Mouse (Mus musculus): ENCODE results near the gene Ggact. TPM values are rescaled to one million over a fixed set of nuclear protein-coding genes. Genes with fewer than 3 reads are reported as not detected.

Gene Ggact
- total RNA-seq (2021), result 10 to 100 TPM; 20.0 to 23.4 TPM

- intact Hi-C loops (cut with DNase I), result loop anchor here (5.0 kb wide), 1 partner anchor 69 kb away; the partner anchor contains the start of gene Tmtc4
- no peak for DNase-seq
Observed at GRCm38 (mm10) chr14:122913657-122914056, at the start of gene Ggact. Ggact (minus strand) TSS chr14:122913757.

GRCm38 (mm10) chr14:122957941-122958340 is 44.4 kb upstream of the Ggact start:
- intact Hi-C loops (cut with DNase I), result no loop called here
- peak; percentile 44 to 58 for DNase-seq

GRCm38 (mm10) chr14:122953331-122953730 is 39.8 kb upstream of the Ggact start:
- DNase-seq, result peak; percentile 60 to 63
- intact Hi-C loops (cut with DNase I), result loop anchor here (1.0 to 5.0 kb wide), 3 partner anchors 287 to 399 kb away; no protein-coding TSS in a partner anchor

- intact Hi-C loops (cut with DNase I), result loop anchor here (2.0 to 5.0 kb wide), 2 partner anchors 365 to 400 kb away; no protein-coding TSS in a partner anchor
- no peak for DNase-seq
Observed at GRCm38 (mm10) chr14:122952556-122952955, 39.0 kb upstream of the Ggact start.

- intact Hi-C loops (cut with DNase I), result loop anchor here (2.0 to 5.0 kb wide), 2 partner anchors 365 to 401 kb away; no protein-coding TSS in a partner anchor
- no peak for DNase-seq
Observed at GRCm38 (mm10) chr14:122951676-122952445, 38.3 kb upstream of the Ggact start.

GRCm38 (mm10) chr14:122950915-122951314 is 37.4 kb upstream of the Ggact start:
- intact Hi-C loops (cut with DNase I), result loop anchor here (5.0 kb wide), 1 partner anchor 366 kb away; no protein-coding TSS in a partner anchor

GRCm38 (mm10) chr14:122943475-122943853 is 29.9 kb upstream of the Ggact start:
- intact Hi-C loops (cut with DNase I), result no loop called here
- DNase-seq, result no peak

More at GRCm38 (mm10) chr14:122950915-122951314, 37.4 kb upstream of the Ggact start:
- DNase-seq, result peak in 1 of 2 experiments; percentile 7

GRCm38 (mm10) chr14:122942757-122943474 is 29.4 kb upstream of the Ggact start:
- DNase-seq, result no peak
- intact Hi-C loops (cut with DNase I), result no loop called here

- intact Hi-C loops (cut with DNase I), result no loop called here
Observed at GRCm38 (mm10) chr14:122936460-122936859, 22.9 kb upstream of the Ggact start.

GRCm38 (mm10) chr14:122920011-122920410 is 6.5 kb upstream of the Ggact start:
- intact Hi-C loops (cut with DNase I), result no loop called here

More at GRCm38 (mm10) chr14:122936460-122936859, 22.9 kb upstream of the Ggact start:
- no peak for DNase-seq

GRCm38 (mm10) chr14:122917676-122918075 is 4.1 kb upstream of the Ggact start:
- DNase-seq, result no peak
- intact Hi-C loops (cut with DNase I), result no loop called here

More at GRCm38 (mm10) chr14:122920011-122920410, 6.5 kb upstream of the Ggact start:
- DNase-seq, result no peak

GRCm38 (mm10) chr14:122912812-122913498 is 602 bp downstream of the Ggact start:
- intact Hi-C loops (cut with DNase I), result loop anchor here (5.0 kb wide), 1 partner anchor 69 kb away; the partner anchor contains the start of gene Tmtc4
- DNase-seq, result peak; percentile 71 to 74

- intact Hi-C loops (cut with DNase I), result loop anchor here (5.0 kb wide), 1 partner anchor 70 kb away; the partner anchor contains the start of gene Tmtc4
- DNase-seq, result no peak
Observed at GRCm38 (mm10) chr14:122912137-122912536, 1.4 kb downstream of the Ggact start.

- intact Hi-C loops (cut with DNase I), result loop anchor here (5.0 kb wide), 1 partner anchor 71 kb away; the partner anchor contains the start of gene Tmtc4
- no peak for DNase-seq
Observed at GRCm38 (mm10) chr14:122911265-122911664, 2.3 kb downstream of the Ggact start.

GRCm38 (mm10) chr14:122909368-122910091 is 4.0 kb downstream of the Ggact start:
- intact Hi-C loops (cut with DNase I), result loop anchor here (5.0 kb wide), 1 partner anchor 73 kb away; the partner anchor contains the start of gene Tmtc4
- no peak for DNase-seq

- intact Hi-C loops (cut with DNase I), result no loop called here
- no peak for DNase-seq
Observed at GRCm38 (mm10) chr14:122908075-122908474, 5.5 kb downstream of the Ggact start.

- no peak for DNase-seq
- intact Hi-C loops (cut with DNase I), result no loop called here
Observed at GRCm38 (mm10) chr14:122905007-122905406, 8.6 kb downstream of the Ggact start.

- intact Hi-C loops (cut with DNase I), result no loop called here
- no peak for DNase-seq
Observed at GRCm38 (mm10) chr14:122903923-122904351, 9.6 kb downstream of the Ggact start.

GRCm38 (mm10) chr14:122902884-122903283 is 10.7 kb downstream of the Ggact start:
- peak; percentile 89 for DNase-seq
- intact Hi-C loops (cut with DNase I), result no loop called here

- intact Hi-C loops (cut with DNase I), result no loop called here
- peak; percentile 30 to 41 for DNase-seq
Observed at GRCm38 (mm10) chr14:122902136-122902535, 11.4 kb downstream of the Ggact start.

All from heart, postnatal 10 days (tissue).